Mouse (Mus musculus) stomach, embryonic 14.5 days (tissue): ENCODE results near the gene Iqcf5. TPM values are rescaled to one million over a fixed set of nuclear protein-coding genes. Genes with fewer than 3 reads are reported as not detected.

Experiments used
- ATAC-seq: fragments of 200-750 bp; cut with Nextera tagmentation; 2 replicates; pipeline ENCODE4 v1.8.0; 2017; ENCODE audit warnings: low read depth, moderate TSS enrichment; ENCODE audit not compliant: insufficient number of reproducible peaks, insufficient read depth, low FRiP score
- H3K27ac ChIP-seq: fragments of 300-500 bp; sonication (generic); 2 replicates; pipeline ENCODE4 v1.5.1; 2014; ENCODE audit warnings: mild to moderate bottlenecking, low read length, moderate library complexity, mixed read lengths
- H3K27me3 ChIP-seq: fragments of 300-500 bp; sonication (generic); 2 replicates; pipeline ENCODE4 v1.6.1; 2014; ENCODE audit warnings: low read length, control low read depth, mixed read lengths; ENCODE audit not compliant: control insufficient read depth, insufficient read depth
- H3K36me3 ChIP-seq: fragments of 300-500 bp; sonication (generic); 2 replicates; pipeline ENCODE4 v1.6.1; 2014; ENCODE audit warnings: mild to moderate bottlenecking, control low read depth, low read length, moderate library complexity, mixed read lengths; ENCODE audit not compliant: control insufficient read depth, insufficient read depth
- H3K4me1 ChIP-seq: fragments of 300-500 bp; sonication (generic); 2 replicates; pipeline ENCODE4 v1.6.1; 2014; ENCODE audit warnings: low read length, control low read depth, mixed read lengths; ENCODE audit not compliant: control insufficient read depth, insufficient read depth
- H3K4me2 ChIP-seq: fragments of 300-500 bp; sonication (generic); replicated peaks from 2 replicates; pipeline ENCODE4 v1.6.1; 2014; ENCODE audit warnings: low read depth, low read length, control low read depth
- H3K4me3 ChIP-seq: fragments of 300-500 bp; sonication (generic); 2 replicates; pipeline ENCODE4 v1.5.1; 2014; ENCODE audit warnings: low read depth, low read length, control low read depth
- H3K9ac ChIP-seq: fragments of 300-500 bp; sonication (generic); replicated peaks from 2 replicates; pipeline ENCODE4 v1.6.1; 2014; ENCODE audit warnings: low read depth, mild to moderate bottlenecking, control low read depth, low read length, moderate library complexity, mixed read lengths
- H3K9me3 ChIP-seq: fragments of 300-500 bp; sonication (generic); 2 replicates; pipeline ENCODE4 v1.6.1; 2016; ENCODE audit warnings: low read depth, low read length, control low read depth; ENCODE audit not compliant: control insufficient read depth
- WGBS: fragments of 180-500 bp; shearing (Covaris S2); extraction: QIAGEN DNeasy Blood & Tissue Kit; methylation state at CpG from one replicate; pipeline ENCODE4 v1.1.7; 2014; 5-methylcytosine and 5-hydroxymethylcytosine counted together
- polyA plus RNA-seq: library from polyadenylated mRNA; unstranded; fragments of >200 nt; fragmentation: Nextera tagmentation; extraction: Ambion mirVana; gene quantifications from 2 replicates; pipeline ENCODE4 v1.2.1, GENCODE M21; 2014

Iqcf5 gene
- polyA plus RNA-seq, 1 experiment from 2014 or later: not detected

- Histone ChIP-seq H3K36me3 (no peaks in the 10 kb centered on the region), H3K9ac (no peak overlapping the region), H3K27ac (no peak overlapping the region), H3K4me2 (0 out of 2 replicates have a peak overlapping the region, but pooled peaks have one; percentile 8), H3K4me1 (peaks cover 21% of the 10 kb centered on the region), H3K9me3 (no peaks in the 10 kb centered on the region), H3K4me3 (no peak overlapping the region), H3K27me3 (no peaks in the 10 kb centered on the region)
- 20% methylated on average over 5 of the region's 5 CpGs for WGBS
- ATAC-seq: no peak
Measured at GRCm38 (mm10) chr9:106471892-106472291, 42.5 kb upstream of the Iqcf5 start.

DNA sequence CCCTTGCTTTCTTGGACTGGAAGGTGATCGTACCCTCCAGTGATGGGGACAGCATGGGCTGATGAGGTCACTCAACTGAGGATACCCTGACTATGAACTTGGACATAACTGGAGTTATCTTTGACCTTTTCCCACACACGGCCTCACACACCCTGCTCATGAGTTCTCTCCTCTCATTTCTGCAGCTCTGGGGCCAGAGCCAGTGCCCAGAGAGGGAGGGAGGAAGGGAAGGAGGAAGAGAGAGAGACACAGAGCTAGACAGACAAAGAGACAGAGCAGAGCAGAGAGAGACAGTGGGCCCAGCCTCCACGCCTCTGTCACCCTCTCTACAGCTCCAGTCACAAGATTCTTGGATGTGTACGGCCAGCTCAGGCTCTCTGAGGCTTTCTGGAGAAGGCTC lies 42.1 kb upstream of the Iqcf5 start:
- Histone ChIP-seq H3K9me3 (no peaks in the 10 kb centered on the region), H3K4me1 (peaks cover 21% of the 10 kb centered on the region), H3K4me3 (no peak overlapping the region), H3K36me3 (no peaks in the 10 kb centered on the region), H3K27me3 (no peaks in the 10 kb centered on the region), H3K9ac (no peak overlapping the region), H3K27ac (no peak overlapping the region), H3K4me2 (no peak overlapping the region)
- no peak for ATAC-seq
- 66% methylated on average over 4 of the region's 4 CpGs for WGBS

DNA sequence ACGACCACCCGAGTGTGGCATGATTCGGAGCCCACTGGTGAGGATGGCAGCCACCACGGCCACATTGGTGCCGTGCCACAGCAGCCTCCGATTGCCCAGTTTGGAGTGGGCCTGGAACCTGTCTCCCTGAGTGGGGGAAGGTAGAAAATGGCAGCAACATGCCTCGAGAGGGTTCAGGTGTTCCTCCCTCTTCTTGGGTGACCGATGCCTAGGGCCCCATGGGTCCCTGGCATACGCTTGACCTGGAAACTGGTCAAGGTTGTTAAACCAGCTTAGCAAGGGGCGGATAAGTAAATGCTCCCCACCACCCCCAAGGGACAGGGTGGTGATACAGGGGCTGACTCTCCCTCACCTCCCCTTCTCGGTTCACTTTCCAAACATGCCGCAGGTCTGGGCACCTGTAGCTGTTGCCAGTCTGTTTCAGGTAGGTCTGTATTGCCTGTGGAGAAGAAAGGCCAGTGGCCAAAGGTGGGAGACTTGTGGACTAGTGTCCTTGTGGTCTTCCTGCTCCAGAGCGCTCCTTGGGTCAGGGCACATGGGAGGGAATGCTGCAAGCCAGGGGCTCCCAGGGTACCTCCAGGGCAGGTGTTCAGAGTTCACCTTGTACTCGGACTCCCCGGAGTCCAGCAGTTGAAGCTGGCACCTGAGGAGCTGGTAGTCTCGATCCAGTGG lies 41.2 kb upstream of the Iqcf5 start:
- WGBS: 88% methylated on average over 16 of the region's 16 CpGs
- ATAC-seq: no peak
- Histone ChIP-seq H3K9ac (no peak overlapping the region), H3K4me3 (no peak overlapping the region), H3K9me3 (no peaks in the 10 kb centered on the region), H3K27me3 (no peaks in the 10 kb centered on the region), H3K4me1 (peaks cover 26% of the 10 kb centered on the region), H3K27ac (no peak overlapping the region), H3K36me3 (no peaks in the 10 kb centered on the region), H3K4me2 (no peak overlapping the region)

DNA sequence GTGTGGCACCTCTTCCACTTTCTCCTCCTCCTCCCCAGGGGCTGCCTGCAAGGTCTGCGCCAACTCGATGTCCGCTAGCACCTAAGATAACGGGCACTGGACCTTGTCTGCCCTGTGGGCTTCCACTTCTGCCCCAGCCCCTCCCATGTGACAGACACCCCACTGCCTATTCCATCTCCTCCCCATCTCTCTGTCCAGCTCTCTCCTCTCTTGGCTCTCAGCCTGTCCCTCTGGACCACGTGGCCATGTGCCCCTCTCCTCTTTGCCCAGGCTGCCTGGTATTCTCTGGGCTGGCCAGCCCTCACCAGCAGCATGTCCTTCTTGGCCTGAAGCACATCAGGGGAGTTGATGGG lies 40.6 kb upstream of the Iqcf5 start:
- H3K9me3 ChIP-seq: no peaks in the 10 kb centered on the region
- no peak overlapping the region for H3K4me2 ChIP-seq
- no peak for ATAC-seq
- no peaks in the 10 kb centered on the region for H3K27me3 ChIP-seq
- no peaks in the 10 kb centered on the region for H3K36me3 ChIP-seq
- H3K4me3 ChIP-seq: no peak overlapping the region
- H3K9ac ChIP-seq: no peak overlapping the region
- no peak overlapping the region for H3K27ac ChIP-seq
- WGBS: 73% methylated on average over 5 of the region's 5 CpGs
- H3K4me1 ChIP-seq: peaks cover 27% of the 10 kb centered on the region

GRCm38 (mm10) chr9:106474456-106474855 lies 39.9 kb upstream of the Iqcf5 start:
- no peaks in the 10 kb centered on the region for H3K36me3 ChIP-seq
- H3K27me3 ChIP-seq: no peaks in the 10 kb centered on the region
- no peak overlapping the region for H3K4me2 ChIP-seq
- no peak overlapping the region for H3K27ac ChIP-seq
- H3K9ac ChIP-seq: no peak overlapping the region
- peaks cover 27% of the 10 kb centered on the region for H3K4me1 ChIP-seq
- H3K4me3 ChIP-seq: no peak overlapping the region
- H3K9me3 ChIP-seq: no peaks in the 10 kb centered on the region
- no peak for ATAC-seq
- WGBS: 7% methylated on average over 6 of the region's 6 CpGs

- Histone ChIP-seq H3K4me2 (no peak overlapping the region), H3K9me3 (no peaks in the 10 kb centered on the region), H3K27ac (no peak overlapping the region), H3K27me3 (no peaks in the 10 kb centered on the region), H3K4me3 (no peak overlapping the region), H3K9ac (no peak overlapping the region), H3K36me3 (peaks cover under 1% of the 10 kb centered on the region; the same call in 1 of the 2 replicates), H3K4me1 (peaks cover 27% of the 10 kb centered on the region)
- 63% methylated on average over 7 of the region's 7 CpGs for WGBS
- no peak for ATAC-seq
Measured at GRCm38 (mm10) chr9:106475046-106475445, 39.3 kb upstream of the Iqcf5 start.

- no peak for ATAC-seq
- H3K9me3 ChIP-seq: no peaks in the 10 kb centered on the region
- no peaks in the 10 kb centered on the region for H3K27me3 ChIP-seq
- 82% methylated on average over 10 of the region's 10 CpGs for WGBS
- peaks cover 27% of the 10 kb centered on the region for H3K4me1 ChIP-seq
- peak within 1 kb of the TSS; percentile 31 for H3K4me2 ChIP-seq
- H3K4me3 ChIP-seq: peak within 1 kb of the TSS; percentile 11
- peak within 1 kb of the TSS; percentile 59 for H3K27ac ChIP-seq
- H3K9ac ChIP-seq: peak within 1 kb of the TSS; percentile 15
- H3K36me3 ChIP-seq: peaks cover 5% of the 10 kb centered on the region
Measured at GRCm38 (mm10) chr9:106475663-106476001, 38.7 kb upstream of the Iqcf5 start, which contains the start of gene Rrp9. Gene Rrp9 (plus strand): TSS chr9:106475963.

DNA sequence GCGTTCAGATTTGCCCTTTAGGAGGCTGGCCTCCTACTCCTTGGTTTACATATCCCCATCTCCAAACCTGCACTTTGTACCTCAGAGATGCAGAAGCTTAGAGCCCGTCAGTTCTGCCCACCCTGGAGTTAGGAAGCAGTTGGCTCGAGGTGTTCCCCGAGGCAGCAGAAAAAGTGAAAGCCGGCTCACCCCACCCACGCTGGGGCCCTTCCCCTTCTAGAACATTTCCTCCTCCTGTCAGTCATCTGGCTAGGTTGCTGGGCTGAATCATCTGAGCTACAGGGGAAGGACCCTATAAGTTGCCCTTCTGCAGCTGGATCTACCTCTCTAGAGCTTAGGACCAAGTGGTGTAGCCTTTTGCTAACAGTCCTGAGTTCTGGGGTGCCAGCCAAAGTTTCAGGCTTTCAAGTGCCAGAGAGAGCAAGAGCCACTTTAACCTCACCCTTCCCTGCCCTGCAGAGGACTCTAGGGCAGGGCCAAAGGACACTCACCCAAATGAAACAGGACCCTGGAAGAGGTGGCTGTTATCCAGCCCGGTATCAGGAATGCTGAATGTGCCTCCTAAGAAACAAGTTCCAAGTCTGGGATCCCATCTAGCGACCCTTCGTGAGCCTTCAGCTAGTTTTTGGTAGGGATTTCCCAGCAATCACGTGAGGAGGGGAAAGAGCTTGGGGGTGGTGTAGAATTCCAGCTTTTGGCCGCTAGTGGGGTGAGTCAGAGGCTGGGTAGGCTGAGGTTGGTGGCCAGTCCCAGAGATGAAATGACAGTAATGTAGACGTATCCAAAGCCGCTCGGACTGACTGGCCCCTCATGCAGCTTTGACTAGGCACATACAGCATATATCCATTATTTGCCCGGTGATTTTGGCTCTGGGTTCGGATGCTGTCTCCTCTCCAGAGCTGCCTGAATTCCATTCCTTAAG lies 38.1 kb upstream of the Iqcf5 start:
- peak; percentile 48; the same call in 1 of the 2 replicates for ATAC-seq
- H3K9me3 ChIP-seq: no peaks in the 10 kb centered on the region
- H3K27me3 ChIP-seq: no peaks in the 10 kb centered on the region
- peak overlapping the region; percentile 31 for H3K4me2 ChIP-seq
- 24% methylated on average over 16 of the region's 16 CpGs for WGBS
- H3K27ac ChIP-seq: peak overlapping the region; percentile 59
- peak overlapping the region; percentile 11 for H3K4me3 ChIP-seq
- peak overlapping the region; percentile 15 for H3K9ac ChIP-seq
- H3K36me3 ChIP-seq: peaks cover 11% of the 10 kb centered on the region
- peaks cover 27% of the 10 kb centered on the region for H3K4me1 ChIP-seq
